Mouse (Mus musculus): Measurements from ENCODE around the gene Gm37419. TPM values are rescaled to one million over a fixed set of nuclear protein-coding genes. Genes with fewer than 3 reads are reported as not detected.

Gm37419 gene
- polyA plus RNA-seq, 1 experiment from 2014 or later, result not detected

GRCm38 (mm10) chr16:24016273-24016672 is 28.0 kb downstream of the Gm37419 start:
- H3K9ac ChIP-seq (replicated peaks; ENCODE audit: low read depth), result no peak overlapping the region
- WGBS, result 58% methylated on average over 6 of the region's 6 CpGs
- H3K4me2 ChIP-seq (replicated peaks; ENCODE audit: low read depth, low read length), result no peak overlapping the region
- H3K27me3 ChIP-seq (replicated peaks; ENCODE audit: insufficient read depth, low read length), result no peaks in the 10 kb centered on the region
- DNase-seq (ENCODE audit: low spot score), result no peak
- no peak overlapping the region for H3K27ac ChIP-seq (ENCODE audit: low read length)
- no peak for ATAC-seq
- no peak overlapping the region for H3K4me3 ChIP-seq (ENCODE audit: low read depth, low read length)
- H3K36me3 ChIP-seq (ENCODE audit: insufficient read depth, low read length), result no peaks in the 10 kb centered on the region
- TF ChIP-seq EP300 (IDR thresholded peaks at IDR 0.05) (no peak), CTCF (IDR thresholded peaks at IDR 0.05) (no peak)
- H3K9me3 ChIP-seq (ENCODE audit: low read length), result no peaks in the 10 kb centered on the region
- H3K4me1 ChIP-seq (ENCODE audit: insufficient read depth, low read depth, low read length), result no peaks in the 10 kb centered on the region

GRCm38 (mm10) chr16:24016742-24017141 is 28.5 kb downstream of the Gm37419 start:
- no peak overlapping the region for H3K4me2 ChIP-seq (replicated peaks; ENCODE audit: low read depth, low read length)
- H3K4me1 ChIP-seq (ENCODE audit: insufficient read depth, low read depth, low read length), result no peaks in the 10 kb centered on the region
- WGBS, result 73% methylated on average over 5 of the region's 5 CpGs
- no peak for DNase-seq (ENCODE audit: low spot score)
- no peaks in the 10 kb centered on the region for H3K9me3 ChIP-seq (ENCODE audit: low read length)
- H3K36me3 ChIP-seq (ENCODE audit: insufficient read depth, low read length), result no peaks in the 10 kb centered on the region
- no peak overlapping the region for H3K27ac ChIP-seq (ENCODE audit: low read length)
- ATAC-seq, result no peak
- TF ChIP-seq EP300 (IDR thresholded peaks at IDR 0.05) (no peak), CTCF (IDR thresholded peaks at IDR 0.05) (no peak)
- no peak overlapping the region for H3K9ac ChIP-seq (replicated peaks; ENCODE audit: low read depth)
- no peaks in the 10 kb centered on the region for H3K27me3 ChIP-seq (replicated peaks; ENCODE audit: insufficient read depth, low read length)
- no peak overlapping the region for H3K4me3 ChIP-seq (ENCODE audit: low read depth, low read length)

- no peak for DNase-seq (ENCODE audit: low spot score)
- no peak for ATAC-seq
- Histone ChIP-seq H3K9ac (replicated peaks; ENCODE audit: low read depth) (no peak overlapping the region), H3K27ac (ENCODE audit: low read length) (no peak overlapping the region), H3K4me1 (ENCODE audit: insufficient read depth, low read depth, low read length) (no peaks in the 10 kb centered on the region), H3K36me3 (ENCODE audit: insufficient read depth, low read length) (no peaks in the 10 kb centered on the region), H3K4me3 (ENCODE audit: low read depth, low read length) (no peak overlapping the region), H3K9me3 (ENCODE audit: low read length) (no peaks in the 10 kb centered on the region), H3K27me3 (replicated peaks; ENCODE audit: insufficient read depth, low read length) (no peaks in the 10 kb centered on the region), H3K4me2 (replicated peaks; ENCODE audit: low read depth, low read length) (no peak overlapping the region)
- 52% methylated on average over 1 of the region's 1 CpGs for WGBS
- TF ChIP-seq CTCF (IDR thresholded peaks at IDR 0.05), result no peak
- no peak for TF ChIP-seq EP300 (IDR thresholded peaks at IDR 0.05)
Measured at GRCm38 (mm10) chr16:24021722-24022121, 33.4 kb downstream of the Gm37419 start.

- ATAC-seq (no peak), DNase-seq (ENCODE audit: low spot score) (no peak)
- Histone ChIP-seq H3K27ac (ENCODE audit: low read length) (no peak overlapping the region), H3K9ac (replicated peaks; ENCODE audit: low read depth) (no peak overlapping the region), H3K4me3 (ENCODE audit: low read depth, low read length) (no peak overlapping the region), H3K36me3 (ENCODE audit: insufficient read depth, low read length) (no peaks in the 10 kb centered on the region), H3K27me3 (replicated peaks; ENCODE audit: insufficient read depth, low read length) (no peaks in the 10 kb centered on the region), H3K4me2 (replicated peaks; ENCODE audit: low read depth, low read length) (no peak overlapping the region), H3K4me1 (ENCODE audit: insufficient read depth, low read depth, low read length) (no peaks in the 10 kb centered on the region), H3K9me3 (ENCODE audit: low read length) (no peaks in the 10 kb centered on the region)
- TF ChIP-seq CTCF (IDR thresholded peaks at IDR 0.05) (no peak), EP300 (IDR thresholded peaks at IDR 0.05) (no peak)
- 83% methylated on average over 4 of the region's 4 CpGs for WGBS
Measured at GRCm38 (mm10) chr16:24022605-24023004, 34.3 kb downstream of the Gm37419 start.

GRCm38 (mm10) chr16:24025442-24025841 is 37.2 kb downstream of the Gm37419 start:
- H3K27me3 ChIP-seq (replicated peaks; ENCODE audit: insufficient read depth, low read length), result no peaks in the 10 kb centered on the region
- no peak overlapping the region for H3K27ac ChIP-seq (ENCODE audit: low read length)
- H3K9ac ChIP-seq (replicated peaks; ENCODE audit: low read depth), result no peak overlapping the region
- TF ChIP-seq CTCF (IDR thresholded peaks at IDR 0.05), result no peak
- no peak for TF ChIP-seq EP300 (IDR thresholded peaks at IDR 0.05)
- DNase-seq (ENCODE audit: low spot score), result no peak
- no peaks in the 10 kb centered on the region for H3K36me3 ChIP-seq (ENCODE audit: insufficient read depth, low read length)
- no peaks in the 10 kb centered on the region for H3K9me3 ChIP-seq (ENCODE audit: low read length)
- H3K4me1 ChIP-seq (ENCODE audit: insufficient read depth, low read depth, low read length), result no peaks in the 10 kb centered on the region
- 54% methylated on average over 7 of the region's 7 CpGs for WGBS
- no peak overlapping the region for H3K4me2 ChIP-seq (replicated peaks; ENCODE audit: low read depth, low read length)
- ATAC-seq, result no peak
- H3K4me3 ChIP-seq (ENCODE audit: low read depth, low read length), result no peak overlapping the region

GRCm38 (mm10) chr16:24029965-24030672 is 41.8 kb downstream of the Gm37419 start:
- TF ChIP-seq CTCF (IDR thresholded peaks at IDR 0.05) (no peak), EP300 (IDR thresholded peaks at IDR 0.05) (no peak)
- peak; percentile 49; the same call in 1 of the 2 replicates for ATAC-seq

More at GRCm38 (mm10) chr16:24029965-24030672, 41.8 kb downstream of the Gm37419 start:
- Histone ChIP-seq H3K4me1 (ENCODE audit: insufficient read depth, low read depth, low read length) (no peaks in the 10 kb centered on the region), H3K4me2 (replicated peaks; ENCODE audit: low read depth, low read length) (no peak overlapping the region), H3K36me3 (ENCODE audit: insufficient read depth, low read length) (no peaks in the 10 kb centered on the region), H3K27ac (ENCODE audit: low read length) (no peak overlapping the region), H3K4me3 (ENCODE audit: low read depth, low read length) (no peak overlapping the region), H3K27me3 (replicated peaks; ENCODE audit: insufficient read depth, low read length) (no peaks in the 10 kb centered on the region), H3K9me3 (ENCODE audit: low read length) (no peaks in the 10 kb centered on the region), H3K9ac (replicated peaks; ENCODE audit: low read depth) (no peak overlapping the region)
- WGBS, result 44% methylated on average over 2 of the region's 2 CpGs
- DNase-seq (ENCODE audit: low spot score), result peak; percentile 49

Measured in lung, postnatal 0 days (tissue).